Mouse (Mus musculus) gastrocnemius, postnatal 4 days (tissue): ENCODE measurements at regions not wholly inside any gene's neighbourhood (a gene's known extent, or its start where the extent isn't known, plus 50 kb on each side); places are given as distances from the start of the nearest gene placed in this dataset.
A peak's percentile ranks its signal among the peaks of the same experiment; 100 is the strongest.

Experiments used
- DNase-seq, 2 experiments: peaks; one replicate each; pipeline ENCODE4 v3.0.0; 2021 to 2022; ENCODE audit warnings: low spot score in 2 of 2, mixed read lengths in 2 of 2

DNA sequence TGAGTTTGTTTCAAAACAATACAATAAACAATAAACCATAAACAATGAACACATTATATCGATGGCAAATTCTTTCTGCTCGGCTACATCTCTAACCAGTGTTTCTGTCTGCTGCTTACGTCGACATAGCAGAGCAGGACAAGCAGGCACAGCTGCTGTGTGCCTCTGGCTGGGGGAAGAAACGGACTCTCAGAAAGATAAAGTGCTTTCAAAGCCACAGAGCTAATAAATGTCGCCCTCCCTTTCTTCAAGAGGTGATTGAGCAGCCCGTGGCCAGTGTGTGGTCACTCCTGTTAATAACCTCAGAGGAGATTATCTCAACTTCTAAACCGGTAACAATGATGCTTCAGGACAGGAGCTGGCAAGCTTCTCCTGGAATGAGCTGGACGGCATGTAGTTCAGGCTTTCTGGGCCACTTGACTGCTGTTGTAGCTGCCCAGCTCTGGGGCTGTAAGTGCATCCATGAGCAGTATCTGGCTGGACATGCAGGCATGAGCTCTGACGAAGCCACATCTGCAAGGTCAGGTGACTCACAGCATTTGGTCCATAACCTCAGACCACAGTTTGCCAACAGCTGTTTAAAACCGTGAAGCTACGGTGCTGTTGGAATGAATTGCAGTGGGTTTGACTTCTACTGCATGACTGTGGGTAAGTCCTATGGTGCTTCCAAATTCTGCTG, 55.6 kb downstream of the Evx1 start:
- DNase-seq: no peak

DNA sequence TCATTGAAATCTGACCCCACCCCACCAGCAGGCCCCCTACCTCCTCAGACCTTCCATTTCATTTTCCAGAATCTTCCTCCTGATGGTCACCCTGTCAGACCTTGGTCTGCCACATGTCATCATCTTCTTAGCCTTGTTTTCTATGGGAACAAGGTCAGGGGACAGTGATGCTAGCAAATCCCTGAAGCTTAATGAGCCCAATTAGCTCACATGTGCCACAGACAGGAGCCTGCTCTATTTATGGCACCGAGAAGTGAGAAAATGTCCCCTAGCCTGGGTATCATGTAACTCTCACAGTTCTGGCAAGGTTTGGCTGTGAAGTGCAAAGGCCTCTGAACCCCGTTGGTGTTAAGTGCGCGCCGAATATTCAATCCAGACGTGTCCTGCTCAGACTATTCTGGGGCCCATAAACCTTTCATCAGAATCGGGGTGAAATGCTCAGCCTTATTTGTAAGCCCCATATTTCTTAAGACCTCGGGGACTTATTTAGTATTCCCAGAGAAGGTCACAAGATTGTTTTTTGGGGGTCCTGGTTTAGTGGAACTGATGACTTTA, 57.6 kb downstream of the Evx1 start:
- no peak for DNase-seq

DNA sequence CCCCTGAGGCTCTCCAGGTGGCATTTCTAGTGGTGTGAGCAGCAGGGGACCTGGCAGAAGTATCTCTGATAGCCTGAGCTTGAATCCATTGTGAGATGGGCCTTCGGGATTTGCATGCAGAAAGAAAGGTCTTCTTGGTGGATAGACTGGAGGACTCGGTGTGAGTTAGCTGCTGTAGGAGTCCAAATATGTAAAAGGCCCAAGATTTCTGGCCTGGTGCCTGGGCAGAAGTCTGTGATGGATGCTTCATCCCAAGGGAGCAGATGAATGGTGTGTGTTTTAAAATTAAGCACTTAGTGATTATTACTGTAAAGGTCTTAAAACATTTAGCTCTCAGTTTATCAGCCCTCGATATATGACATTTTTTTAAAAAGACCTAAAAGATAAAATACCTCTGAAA, 65.8 kb downstream of the Evx1 start:
- DNase-seq: no peak

DNA sequence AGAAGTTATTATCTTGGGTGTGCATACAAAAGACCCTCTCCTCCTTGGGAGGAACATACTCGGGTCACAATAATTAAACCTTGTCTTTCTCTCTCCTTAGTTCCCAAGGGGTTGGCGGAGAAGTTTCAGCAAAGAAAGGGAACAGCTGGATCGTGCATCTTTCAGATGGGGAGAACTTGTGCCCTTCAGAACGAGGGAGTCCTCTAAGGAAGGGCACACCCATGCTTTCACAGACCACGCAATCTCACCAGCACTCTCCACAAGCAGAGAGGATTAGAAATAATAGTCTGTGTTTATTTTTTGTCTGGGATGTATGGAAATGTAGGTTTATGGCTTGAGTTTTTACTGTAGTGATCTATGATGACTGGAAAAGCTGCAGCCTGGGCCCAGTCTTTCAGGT, 66.3 kb downstream of the Evx1 start:
- no peak for DNase-seq

GRCm38 (mm10) chr6:52385044-52385443, 71.7 kb downstream of the Evx1 start:
- no peak for DNase-seq

GRCm38 (mm10) chr6:52401404-52401803, 88.1 kb downstream of the Evx1 start:
- DNase-seq: no peak

- DNase-seq: no peak
Measured at GRCm38 (mm10) chr6:52409991-52410390, 96.7 kb downstream of the Evx1 start.

DNA sequence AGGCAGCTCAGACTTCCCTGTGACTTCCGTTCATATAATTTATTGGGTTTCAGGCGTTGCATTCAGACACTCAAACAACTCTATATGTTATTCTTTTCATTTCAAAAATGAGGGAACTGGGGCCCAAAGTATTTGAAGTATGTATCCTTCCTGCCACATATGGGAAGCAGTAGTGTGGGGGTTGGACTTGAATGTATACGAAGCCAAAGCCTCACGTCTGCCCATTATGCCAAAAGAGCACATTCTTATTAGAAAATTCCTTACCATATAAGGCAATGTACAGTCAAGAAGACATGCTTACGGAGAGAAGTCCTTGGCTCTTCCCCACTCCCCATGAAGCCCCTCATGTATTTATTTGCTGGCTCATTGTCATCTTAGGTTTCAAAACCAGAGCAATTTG, 97.4 kb downstream of the Evx1 start:
- no peak for DNase-seq

DNA sequence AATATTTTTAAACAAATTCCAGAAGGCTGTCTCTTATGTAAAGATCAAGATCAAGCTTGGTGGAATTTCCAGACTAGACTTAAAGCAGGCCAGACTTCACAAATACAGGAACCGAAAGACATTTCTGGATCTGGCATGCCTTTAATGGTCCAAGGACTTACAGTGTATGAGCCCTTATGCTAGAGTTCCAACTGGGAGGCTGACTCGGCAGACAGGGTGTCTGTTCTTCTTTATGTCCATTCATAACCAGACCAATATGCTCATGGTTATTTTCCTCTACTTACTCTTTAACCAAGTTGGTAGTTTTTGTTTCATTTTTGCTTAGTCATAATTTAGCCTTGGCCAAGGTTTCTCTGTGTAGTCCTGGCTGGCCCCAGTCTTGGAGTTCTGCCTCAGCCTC, 98.0 kb downstream of the Evx1 start:
- no peak for DNase-seq

GRCm38 (mm10) chr6:52413639-52414038, 100.3 kb downstream of the Evx1 start:
- no peak for DNase-seq

- DNase-seq: no peak
Measured at GRCm38 (mm10) chr6:52415341-52415946, 102.1 kb downstream of the Evx1 start.

DNA sequence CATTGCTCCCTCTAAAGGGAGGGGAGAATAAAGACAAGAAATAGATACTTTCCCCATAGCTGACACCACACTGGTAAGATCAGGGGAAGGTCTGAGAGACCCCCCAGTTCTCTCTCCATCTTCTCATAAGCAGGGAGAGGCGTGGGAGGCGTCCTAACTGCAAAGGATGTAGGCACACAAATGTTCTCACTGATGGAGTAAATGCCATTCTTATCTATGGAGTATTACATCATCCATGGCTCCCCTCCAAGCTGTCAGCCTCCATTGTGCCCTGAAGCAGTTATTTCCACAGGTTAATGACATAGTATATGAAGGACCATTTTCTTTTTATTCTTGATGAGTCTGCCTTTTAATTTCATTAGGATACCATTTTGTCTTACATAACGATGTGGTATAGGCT, 103.2 kb downstream of the Evx1 start:
- no peak for DNase-seq

DNA sequence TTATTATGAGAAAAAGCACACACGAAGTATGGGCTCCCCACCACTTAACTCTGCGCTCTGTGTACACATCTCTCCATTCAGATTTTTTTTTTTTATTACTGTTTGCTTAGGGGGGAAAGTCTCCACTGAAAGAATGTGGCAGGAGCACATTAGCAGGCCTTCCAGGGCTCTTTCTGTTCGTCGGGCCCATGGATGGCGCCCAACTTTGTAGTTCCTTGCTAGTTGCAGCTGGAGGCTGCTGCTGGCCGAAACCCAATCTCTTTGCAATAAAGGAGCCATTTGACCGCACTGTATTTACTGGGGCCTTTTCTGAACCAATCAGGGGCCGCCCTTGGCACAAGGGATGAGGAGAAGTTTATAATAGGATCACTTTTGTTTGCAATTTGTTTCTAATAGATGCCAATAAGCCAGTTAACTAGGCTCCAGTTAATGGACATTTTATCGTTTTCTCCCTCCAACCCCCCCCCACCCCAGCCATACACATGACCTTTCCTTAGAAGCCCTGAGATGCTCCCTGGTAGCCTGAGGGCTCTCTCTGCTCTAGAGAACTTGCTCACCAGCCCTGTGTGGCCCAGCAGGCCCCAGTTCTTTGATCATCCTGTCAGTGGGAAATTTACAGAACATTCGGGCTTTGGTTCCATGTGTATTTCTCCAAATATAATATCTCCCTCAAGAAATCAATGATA, 104.3 kb downstream of the Evx1 start:
- peak; percentile 50 to 76 for DNase-seq

DNA sequence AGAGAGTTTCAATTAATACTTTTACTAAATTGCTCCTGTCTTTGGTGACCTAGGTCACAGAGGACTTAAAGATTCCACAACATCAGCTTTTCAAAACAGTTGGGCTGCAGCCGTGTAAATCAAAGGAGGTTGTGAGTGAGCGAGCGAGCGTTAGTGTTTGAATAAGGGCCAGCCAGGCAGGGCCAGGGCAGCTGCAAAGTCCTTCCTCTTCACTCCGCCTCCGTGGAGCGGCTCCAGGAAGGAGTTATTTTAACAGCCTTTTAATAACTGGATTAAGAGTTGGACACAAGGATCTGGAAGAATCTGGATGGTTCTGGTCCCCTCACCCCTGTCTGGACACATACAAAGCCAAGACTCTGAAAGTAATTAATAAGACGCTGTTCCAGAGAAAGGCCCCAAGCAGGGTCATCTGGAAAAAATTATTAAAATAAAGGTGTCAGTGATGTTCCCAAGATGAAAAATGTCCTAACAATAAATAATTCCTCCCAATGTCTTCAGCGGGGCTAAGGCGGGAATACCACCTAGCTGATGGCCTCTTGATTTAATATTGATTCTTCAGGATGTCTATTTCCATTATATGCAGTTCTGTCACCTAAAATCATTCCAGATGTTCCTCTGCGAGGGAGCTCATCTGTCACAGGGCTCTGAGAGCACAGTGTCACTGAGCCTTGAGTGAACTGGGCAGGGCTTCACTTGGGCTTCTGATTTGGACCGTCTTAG, 105.3 kb downstream of the Evx1 start:
- DNase-seq: peak; percentile 31 to 81

GRCm38 (mm10) chr6:52420276-52420970, 107.1 kb downstream of the Evx1 start:
- DNase-seq: no peak

DNA sequence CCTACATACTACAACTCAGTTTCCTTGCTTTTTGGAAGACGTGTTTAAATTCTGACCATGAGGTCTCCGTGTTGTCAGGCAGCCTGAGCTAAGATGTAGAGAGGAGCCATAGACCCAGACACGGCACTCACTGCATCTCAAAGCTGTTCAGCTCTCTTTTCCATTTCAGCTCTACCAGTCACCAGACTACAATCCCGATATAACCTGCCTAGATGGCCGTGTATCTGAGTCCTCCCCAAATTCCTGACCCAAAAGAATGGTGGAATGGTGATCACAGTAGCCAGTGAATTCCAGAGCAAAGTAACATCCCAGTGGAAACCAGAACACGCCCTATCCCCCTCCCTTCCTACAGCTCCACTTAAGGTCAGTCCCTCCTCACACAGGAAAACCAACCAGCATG, 108.5 kb downstream of the Evx1 start:
- no peak for DNase-seq

DNA sequence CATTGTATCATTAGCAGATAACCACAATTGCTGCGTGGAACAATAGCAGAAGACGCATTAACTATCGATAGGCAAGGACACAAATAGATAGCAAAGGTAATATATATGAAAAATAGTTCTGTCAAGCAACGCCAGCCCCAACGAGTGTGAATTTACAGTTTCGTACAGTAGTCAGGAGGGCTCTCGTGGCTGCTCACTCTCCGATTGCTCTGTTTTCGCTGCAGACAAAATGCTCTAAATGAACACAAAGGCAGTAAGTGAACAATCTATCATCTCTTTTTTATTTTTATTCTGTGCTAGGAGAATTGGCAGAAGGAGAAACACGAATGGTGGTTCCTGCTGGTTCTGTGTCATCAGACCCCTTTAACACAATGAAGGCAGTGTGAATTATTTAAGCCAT, 109.4 kb downstream of the Evx1 start:
- no peak for DNase-seq

DNA sequence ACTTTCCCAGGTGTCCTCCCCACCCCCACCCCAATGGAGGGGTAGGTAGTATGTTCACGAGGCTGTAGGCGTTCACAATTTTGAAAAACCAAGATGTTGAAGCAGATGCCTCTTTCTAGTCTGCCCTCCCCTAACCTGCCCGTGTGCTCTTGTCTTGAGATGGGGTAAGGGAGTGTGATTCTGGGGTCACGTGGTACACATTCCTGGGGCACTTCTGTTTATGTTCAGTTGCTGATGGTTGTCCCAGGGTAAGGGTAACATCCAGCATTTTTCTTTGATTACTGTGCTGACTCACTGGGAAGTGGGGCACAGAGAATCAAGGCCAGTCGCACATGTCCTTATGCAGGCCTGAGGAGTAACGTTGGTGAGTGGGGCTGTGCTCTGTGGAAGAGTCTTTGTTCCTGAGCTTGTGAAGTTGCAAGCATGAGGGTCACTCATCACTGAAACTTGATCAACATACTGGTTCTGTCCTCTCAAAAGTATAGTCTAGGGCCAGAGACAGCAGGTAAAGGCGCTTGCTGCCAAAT, 110.3 kb downstream of the Evx1 start:
- DNase-seq: no peak

GRCm38 (mm10) chr6:52424440-52424839, 111.1 kb downstream of the Evx1 start:
- no peak for DNase-seq

DNA sequence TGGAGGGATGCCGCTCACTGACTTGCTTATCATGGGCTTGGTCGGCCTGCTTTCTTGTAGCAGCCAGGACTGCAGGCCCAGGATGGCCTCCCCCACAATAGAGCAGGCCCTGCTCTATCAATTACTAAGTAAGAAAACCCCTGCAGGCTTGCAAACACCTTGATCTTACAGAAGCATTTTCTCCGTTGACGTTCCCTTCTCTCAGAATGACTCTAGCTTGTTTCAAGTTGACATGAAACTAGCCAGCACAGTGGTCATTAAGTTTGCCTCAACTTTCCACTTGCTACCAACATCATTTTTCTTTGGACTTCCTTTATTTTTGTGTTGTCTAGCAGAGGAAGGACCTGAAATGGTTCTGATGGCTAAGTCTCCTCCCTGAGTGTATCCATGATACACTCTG, 111.8 kb downstream of the Evx1 start:
- no peak for DNase-seq
